Mouse (Mus musculus): ENCODE measurements around the gene Gm5617.
"Not testable (repeated sequence)": the region's sequence is repeated elsewhere in the genome, so short reads cannot be mapped to it uniquely, and the experiment has no call there.

Gm5617 gene

GRCm38 (mm10) chr9:48494817-48495547, at the start of gene Gm5617, which contains the start of gene Rbm7:
Gene Gm5617 (plus strand): TSS chr9:48495442.
Gene Rbm7 (minus strand): TSS chr9:48495299.
- DNase-seq (ENCODE audit: low read depth, low spot score) = peak; percentile 95

- DNase-seq (ENCODE audit: low read depth, low spot score) = peak; percentile 53
Measured at GRCm38 (mm10) chr9:48447783-48448209, 47.4 kb upstream of the Gm5617 start.

DNA sequence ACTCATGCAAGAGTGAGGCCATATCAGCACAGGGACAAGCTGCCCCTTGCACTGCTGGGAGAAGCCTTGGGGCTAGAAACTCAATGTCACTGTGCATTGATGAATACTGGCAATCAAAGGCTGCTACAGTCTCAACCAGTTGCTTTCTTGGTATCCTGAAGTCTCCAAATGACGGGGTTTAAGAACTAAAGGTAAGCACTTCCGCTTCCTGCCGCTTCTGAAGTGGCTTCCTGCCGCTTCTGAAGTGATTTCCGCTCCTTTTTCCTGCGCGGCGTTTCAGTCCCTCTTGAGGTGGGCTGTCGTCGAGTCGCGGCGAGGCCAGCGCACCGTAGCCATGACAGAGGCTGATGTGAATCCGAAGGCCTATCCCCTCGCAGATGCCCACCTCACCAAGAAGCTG, 45.2 kb upstream of the Gm5617 start:
- DNase-seq (ENCODE audit: low read depth, low spot score) = no peak

DNA sequence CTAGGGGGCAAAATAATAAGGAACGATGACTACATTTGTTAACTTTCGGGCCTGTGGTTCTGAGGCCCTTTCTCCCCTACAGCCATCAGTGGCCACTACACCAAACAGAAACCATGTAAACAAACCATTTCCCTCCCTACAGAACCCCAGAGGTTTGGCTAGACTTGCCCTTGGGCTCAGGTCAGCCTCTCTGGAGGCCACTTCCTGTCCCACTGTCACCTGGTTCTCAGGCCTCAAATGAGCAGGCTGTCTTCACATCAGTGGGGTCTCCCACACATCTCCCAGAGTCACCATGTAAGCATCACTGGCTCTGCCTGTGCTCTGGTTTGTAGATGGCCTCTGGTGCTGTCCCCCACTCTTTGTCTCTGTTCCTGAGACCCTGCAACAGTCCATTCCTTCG, 39.3 kb upstream of the Gm5617 start:
- no peak for DNase-seq (ENCODE audit: low read depth, low spot score)

GRCm38 (mm10) chr9:48458879-48459278, 36.4 kb upstream of the Gm5617 start:
- peak; percentile 54 for DNase-seq (ENCODE audit: low read depth, low spot score)

- DNase-seq (ENCODE audit: low read depth, low spot score) = no peak
Measured at GRCm38 (mm10) chr9:48459391-48459790, 35.9 kb upstream of the Gm5617 start.

GRCm38 (mm10) chr9:48460720-48461119, 34.5 kb upstream of the Gm5617 start:
- DNase-seq (ENCODE audit: low read depth, low spot score) = no peak

DNA sequence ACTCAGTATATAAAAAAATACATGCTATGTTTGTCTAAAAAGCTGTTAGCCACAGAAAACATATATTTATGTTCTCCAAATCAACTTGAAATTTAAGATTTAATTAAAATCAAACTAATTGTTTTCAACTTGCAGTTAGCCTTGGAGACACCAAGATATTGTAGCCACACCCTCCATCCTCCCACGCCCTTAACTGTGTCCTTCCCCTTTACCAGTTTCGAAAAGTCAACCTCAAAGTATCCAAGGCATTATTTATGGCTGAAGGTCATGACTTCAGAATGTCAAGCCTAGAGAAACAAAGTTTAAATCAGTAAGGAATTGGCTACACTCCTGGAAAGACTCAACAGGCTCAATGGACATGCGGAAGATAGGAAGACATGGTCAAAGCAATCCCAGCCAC, 33.7 kb upstream of the Gm5617 start:
- DNase-seq (ENCODE audit: low read depth, low spot score) = no peak

GRCm38 (mm10) chr9:48465671-48466070, 29.6 kb upstream of the Gm5617 start:
- DNase-seq (ENCODE audit: low read depth, low spot score) = peak; percentile 66

DNA sequence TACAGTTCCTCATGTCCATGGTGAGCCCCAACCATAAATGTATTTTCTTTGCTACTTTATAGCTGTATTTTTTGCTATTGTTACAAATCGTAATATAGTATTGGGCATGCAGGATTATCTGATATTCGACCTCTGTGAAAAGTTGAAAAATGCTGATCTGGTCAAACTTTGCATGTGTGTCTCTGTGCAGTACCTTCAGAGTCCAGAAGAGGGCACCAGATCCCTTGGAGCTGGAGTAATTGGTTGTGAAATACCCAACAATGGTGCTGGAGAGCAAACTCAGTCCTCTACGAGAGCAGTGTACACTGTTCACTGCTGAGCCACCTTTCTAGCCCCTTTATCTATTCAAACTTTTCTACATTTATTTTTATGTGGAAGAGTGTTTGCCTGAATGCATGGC, 28.4 kb upstream of the Gm5617 start:
- peak; percentile 80 for DNase-seq (ENCODE audit: low read depth, low spot score)

- not testable (repeated sequence) for DNase-seq (ENCODE audit: low read depth, low spot score)
Measured at GRCm38 (mm10) chr9:48467471-48467870, 27.8 kb upstream of the Gm5617 start.

DNA sequence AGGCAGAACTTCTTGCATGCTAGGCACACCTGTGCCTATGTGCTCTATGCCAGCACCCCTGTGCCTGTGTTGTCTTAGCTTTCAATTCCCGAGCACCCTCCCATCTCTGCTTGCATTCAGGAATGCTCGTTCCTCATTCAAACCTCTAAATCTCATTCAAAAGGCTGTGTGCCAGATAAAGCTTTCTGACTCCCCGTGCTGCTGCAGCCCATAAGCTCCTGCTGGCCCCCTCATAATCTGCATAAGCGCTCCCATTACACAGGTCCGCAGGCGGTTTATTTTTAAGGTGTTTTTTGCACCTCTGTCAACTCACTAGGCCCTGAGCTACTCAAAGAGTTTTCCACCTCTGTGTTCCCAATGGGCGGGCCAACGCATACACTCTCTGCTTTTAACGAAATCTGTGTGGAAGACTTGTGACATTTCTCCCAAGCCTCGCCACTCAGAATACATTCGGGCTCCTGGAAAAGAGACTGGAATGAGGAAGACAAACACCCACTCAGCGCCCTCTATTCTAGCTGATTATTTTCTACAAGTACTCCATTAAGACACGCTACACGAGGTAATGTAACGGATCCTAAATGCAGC, 22.7 kb upstream of the Gm5617 start:
- peak; percentile 66 for DNase-seq (ENCODE audit: low read depth, low spot score)

DNA sequence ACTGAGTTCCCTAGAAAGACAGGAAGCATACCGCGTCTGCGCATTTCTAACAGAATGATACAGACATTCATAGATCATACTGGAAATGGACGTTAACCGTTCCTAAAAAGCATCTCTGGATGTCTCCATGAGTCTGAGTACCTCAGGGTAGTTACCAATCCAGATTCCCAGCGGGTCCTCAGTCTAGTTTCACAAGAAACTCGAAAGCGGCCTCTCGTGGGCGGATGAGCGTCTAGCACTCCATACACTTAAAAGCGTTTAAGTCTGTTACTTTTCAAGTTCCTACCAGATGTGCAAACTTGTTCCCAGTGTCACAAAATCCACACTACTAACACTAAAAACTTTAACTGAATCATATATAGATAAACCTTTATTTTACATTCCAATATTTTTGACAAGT, 22.1 kb upstream of the Gm5617 start:
- peak; percentile 54 for DNase-seq (ENCODE audit: low read depth, low spot score)

- no peak for DNase-seq (ENCODE audit: low read depth, low spot score)
Measured at GRCm38 (mm10) chr9:48474367-48474766, 20.9 kb upstream of the Gm5617 start.

- no peak for DNase-seq (ENCODE audit: low read depth, low spot score)
Measured at GRCm38 (mm10) chr9:48476236-48477165, 18.7 kb upstream of the Gm5617 start.

DNA sequence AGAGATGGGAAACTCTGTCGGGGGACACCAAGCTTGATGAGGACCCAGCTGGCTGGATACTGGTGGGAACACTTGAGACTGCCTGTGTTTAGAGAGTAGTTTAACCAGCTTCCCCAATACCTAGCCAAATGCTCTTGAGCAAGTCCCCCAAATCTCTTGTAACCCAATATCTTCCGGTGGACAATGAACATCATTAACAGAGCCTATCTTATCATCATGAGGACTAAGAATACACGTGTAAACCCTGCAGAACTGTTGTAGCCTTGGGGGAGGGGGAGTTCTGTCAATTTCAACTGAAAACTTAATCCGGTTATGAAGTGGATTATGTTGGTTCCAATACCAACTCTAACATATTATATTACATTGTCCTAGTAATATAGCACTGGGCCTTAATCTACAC, 16.4 kb upstream of the Gm5617 start:
- no peak for DNase-seq (ENCODE audit: low read depth, low spot score)

- peak; percentile 42 for DNase-seq (ENCODE audit: low read depth, low spot score)
Measured at GRCm38 (mm10) chr9:48479838-48480410, 15.3 kb upstream of the Gm5617 start.

DNA sequence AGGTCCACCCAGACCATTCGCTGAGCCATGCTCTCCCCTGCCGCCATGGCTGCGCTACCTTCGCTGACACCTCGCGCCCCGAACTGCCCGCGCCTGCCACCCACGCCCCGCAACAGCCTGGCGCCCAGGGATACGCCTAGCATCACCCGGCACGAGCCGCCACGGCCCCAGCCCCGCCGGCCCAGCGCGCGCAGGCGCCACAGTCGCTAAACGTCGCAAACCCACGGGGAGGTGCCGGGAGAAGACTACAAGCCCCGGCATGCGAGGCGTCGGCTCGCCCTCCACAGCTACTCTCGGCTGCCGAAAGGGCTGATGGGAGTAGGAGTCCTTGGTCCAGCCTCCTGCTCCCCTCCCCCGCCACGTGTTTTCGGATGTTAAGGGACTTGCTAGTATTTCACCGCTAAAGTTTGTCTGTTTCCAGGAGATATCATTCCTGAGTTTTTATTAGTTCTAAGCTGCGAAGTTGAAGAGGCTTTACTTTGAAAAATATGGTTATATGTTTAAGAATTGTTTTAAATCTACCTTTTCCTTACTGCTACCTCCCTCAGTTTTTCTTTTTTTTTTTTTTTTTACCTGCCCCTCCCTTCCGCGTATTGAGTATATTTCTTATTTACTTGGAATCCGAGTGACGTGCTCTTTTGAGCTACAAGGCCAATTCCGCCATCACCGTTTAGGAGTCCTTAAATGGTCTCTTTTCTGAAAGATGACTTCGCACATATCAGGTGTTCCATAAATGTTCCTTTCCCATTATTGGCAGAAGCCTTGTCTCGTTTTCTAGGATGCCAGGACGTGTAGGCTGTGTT, 14.6 kb upstream of the Gm5617 start, which contains the start of gene Rexo2:
Gene Rexo2, minus strand, starts transcription at position 213 of the 803 bp plus-strand sequence.
- peak; percentile 96 for DNase-seq (ENCODE audit: low read depth, low spot score)

DNA sequence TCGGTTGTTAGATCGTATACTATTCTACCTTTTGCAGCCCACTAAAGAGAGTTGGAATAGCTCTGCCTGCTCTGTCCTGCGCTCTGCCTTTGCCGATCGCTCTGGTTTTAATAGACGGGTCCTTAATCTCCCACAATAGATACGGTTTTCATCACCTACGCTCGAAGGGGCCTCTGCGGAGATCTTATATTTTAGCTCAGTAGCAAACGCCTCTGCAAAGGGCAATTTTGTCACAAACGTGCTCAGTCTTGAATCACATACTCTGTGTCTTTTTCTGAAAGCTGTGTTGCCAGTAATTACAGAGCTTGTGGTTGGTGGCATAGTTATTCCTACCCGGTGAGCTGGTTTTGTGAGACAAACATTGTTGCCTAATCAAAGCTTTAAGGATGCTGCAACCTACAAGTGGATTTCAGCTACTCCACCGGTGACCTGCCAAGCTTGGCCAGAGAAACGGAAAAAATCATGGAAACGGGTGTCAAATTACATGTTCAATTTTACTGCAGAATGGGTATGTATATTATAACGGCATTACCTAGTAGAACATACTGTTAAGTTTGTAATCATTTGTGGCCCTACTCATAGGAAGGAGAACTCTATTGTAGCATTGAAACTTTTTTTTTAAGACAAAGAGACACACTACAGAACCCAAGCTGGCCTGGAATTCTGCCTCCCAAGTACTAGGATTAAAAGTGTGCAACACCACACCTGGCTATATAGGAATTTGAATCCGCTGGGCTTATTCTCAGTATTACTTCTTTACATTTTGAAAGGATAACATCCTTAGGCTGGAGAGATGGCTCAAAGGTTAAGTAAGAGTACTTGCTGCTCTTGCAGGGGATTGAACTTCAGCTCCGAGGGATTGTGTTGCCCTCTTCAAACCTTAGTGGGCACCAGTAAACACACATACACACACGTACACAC, 13.8 kb upstream of the Gm5617 start:
- no peak for DNase-seq (ENCODE audit: low read depth, low spot score)

- peak; percentile 75 for DNase-seq (ENCODE audit: low read depth, low spot score)
Measured at GRCm38 (mm10) chr9:48495548-48495932, 298 bp downstream of the Gm5617 start.

Data from R1 (cell line).